Comparison of ENCODE assay signal across 17 mouse cellular contexts in the genomic region with DNA sequence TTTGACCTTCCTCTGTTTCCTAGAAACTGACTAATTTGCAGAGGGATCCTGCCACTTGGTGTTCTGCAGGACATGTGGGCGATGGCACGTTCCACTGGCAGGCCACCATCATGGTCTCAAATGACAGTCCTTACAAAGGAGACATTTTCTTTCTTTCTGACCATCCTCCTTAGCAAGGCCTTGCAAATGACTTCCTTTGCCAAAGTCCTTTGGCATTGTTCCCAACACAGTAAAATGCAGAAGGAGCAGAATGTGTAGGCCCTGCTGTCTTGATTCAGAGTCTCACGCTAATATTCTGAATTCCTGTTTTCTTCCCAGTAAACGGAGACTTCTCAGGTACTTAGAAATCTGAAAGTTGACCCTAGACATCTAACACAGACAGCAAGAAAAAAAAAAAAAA.
"Had no signal": no experiment of that assay in that cellular context is flagged by ENCODE, and none has a peak within 500 bp of the region (broad histone marks: within the 10 kb centered on the region; RNA-seq: fewer than 3 reads in every experiment).

No protein-coding gene starts in this region.

- DNase-seq: kidney, adult 11 months; kidney, postnatal 25 days; layer of hippocampus, adult 9-11 months; lung, adult 2 months; lung, postnatal 10 days; right cerebral cortex, adult 18-20 months; right cerebral cortex, postnatal 25 days; spleen, adult 18-20 months; thymus, adult 18-20 months; thymus, postnatal 14 days had no signal

- H3K9me3 ChIP-seq: limb, embryonic 10.5 days; neural tube, embryonic 15.5 days had no signal

- H3K27ac ChIP-seq: limb, embryonic 10.5 days; liver, embryonic 15.5 days; macrophage; midbrain, embryonic 13.5 days; neural tube, embryonic 15.5 days had no signal

- H3K4me1 ChIP-seq: limb, embryonic 10.5 days; liver, embryonic 15.5 days; midbrain, embryonic 13.5 days; neural tube, embryonic 15.5 days had no signal

- H3K4me2 ChIP-seq: liver, embryonic 11.5 days; liver, embryonic 15.5 days; midbrain, embryonic 13.5 days; neural tube, embryonic 15.5 days had no signal

- H3K36me3 ChIP-seq: limb, embryonic 10.5 days; liver, embryonic 15.5 days; midbrain, embryonic 13.5 days; neural tube, embryonic 15.5 days had no signal

- H3K4me3 ChIP-seq: limb, embryonic 10.5 days; liver, embryonic 15.5 days; midbrain, embryonic 13.5 days; myocyte; neural tube, embryonic 15.5 days had no signal

- ATAC-seq: midbrain, embryonic 13.5 days had no signal

- H3K9ac ChIP-seq: liver, embryonic 15.5 days; midbrain, embryonic 13.5 days; neural tube, embryonic 15.5 days had no signal

- H3K27me3 ChIP-seq: liver, embryonic 15.5 days; midbrain, embryonic 13.5 days; neural tube, embryonic 15.5 days had no signal
